Mouse (Mus musculus) granulocyte monocyte progenitor cell, adult 5-6 weeks (primary cell): ENCODE data around the gene Kifc5b. TPM values are rescaled to one million over a fixed set of nuclear protein-coding genes. Genes with fewer than 3 reads are reported as not detected.
"Not testable (repeated sequence)": the region's sequence is repeated elsewhere in the genome, so short reads cannot be mapped to it uniquely, and the experiment has no call there.

Experiments used
- ATAC-seq: replicated peaks from 2 replicates; pipeline ENCODE4 v1.8.0; 2016; ENCODE audit warnings: mild to moderate bottlenecking, moderate TSS enrichment, inconsistent platforms; ENCODE audit not compliant: poor library complexity, severe bottlenecking
- total RNA-seq, 2 experiments: library from RNA; stranded (forward) in 1 of 2; stranded (reverse) in 1 of 2; fragments of 200-712, 200-1000 nt in 1 of 2; fragments of >200 nt in 1 of 2; fragmentation: Nextera tagmentation in 1 of 2; gene quantifications; 2 replicates each; pipeline ENCODE4 v1.2.3; 2014 to 2017

The Kifc5b gene
- total RNA-seq, 2 experiments from 2014 or later: 6.2 to 8.7 TPM

GRCm38 (mm10) chr17:26917560-26917959 lies 669 bp downstream of the Kifc5b start:
- ATAC-seq: not testable (repeated sequence)

- no peak for ATAC-seq
Measured at GRCm38 (mm10) chr17:26918343-26918742, 1.5 kb downstream of the Kifc5b start.

DNA sequence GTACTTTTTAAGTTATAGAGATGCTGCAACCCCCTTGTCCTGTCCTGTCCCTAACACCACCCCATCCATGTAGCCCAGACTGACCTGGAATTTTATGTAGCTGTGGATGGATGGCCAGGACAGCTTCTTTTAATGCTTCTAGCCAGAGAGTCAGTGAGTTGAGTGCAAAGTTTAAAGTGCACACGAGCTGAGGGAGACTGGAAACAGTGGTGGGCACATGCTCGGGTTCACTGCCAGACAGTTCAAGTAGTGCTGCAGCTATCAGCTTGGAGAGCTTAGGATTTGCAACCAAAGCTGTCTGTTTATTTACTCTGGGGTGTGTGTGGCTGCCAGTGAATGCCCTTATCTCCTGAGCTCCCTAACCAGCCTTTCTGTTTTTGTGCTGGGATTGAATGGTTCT lies 2.6 kb downstream of the Kifc5b start:
- ATAC-seq: not testable (repeated sequence)

- not testable (repeated sequence) for ATAC-seq
Measured at GRCm38 (mm10) chr17:26922368-26922767, 5.5 kb downstream of the Kifc5b start.

- not testable (repeated sequence) for ATAC-seq
Measured at GRCm38 (mm10) chr17:26925414-26925813, 8.5 kb downstream of the Kifc5b start.

- peak; percentile 38; the same call in 1 of the 2 replicates for ATAC-seq
Measured at GRCm38 (mm10) chr17:26931795-26932194, 14.9 kb downstream of the Kifc5b start.

DNA sequence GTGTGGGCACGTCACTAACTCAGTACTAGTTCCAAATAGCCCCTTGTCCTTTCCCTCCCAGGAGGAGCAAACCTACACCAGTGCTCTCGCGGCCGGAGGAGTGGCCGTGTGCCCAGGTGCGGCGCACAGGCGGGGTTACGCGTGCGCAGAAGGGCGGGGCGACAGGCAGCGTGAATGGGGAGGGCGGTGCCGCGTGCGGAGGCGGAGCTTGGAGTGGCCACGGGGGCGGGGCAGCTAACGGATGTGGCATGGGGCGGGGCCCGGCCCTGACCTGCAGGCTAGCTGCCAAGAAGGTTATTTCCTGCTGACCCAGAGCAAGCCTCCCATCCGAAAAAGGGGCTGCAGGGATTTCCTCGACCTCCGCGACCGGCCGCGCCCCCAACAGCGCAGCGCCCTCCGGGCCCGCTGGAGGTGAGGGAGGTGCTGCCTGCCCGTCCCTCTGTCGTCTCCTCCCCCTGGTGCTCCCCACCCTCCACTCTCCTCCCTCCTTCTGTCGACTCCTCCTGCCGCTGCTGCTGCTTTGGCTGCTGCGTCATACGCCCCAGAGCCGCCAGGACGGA lies 16.0 kb downstream of the Kifc5b start, which contains the start of gene Phf1:
Gene Phf1 (plus strand): TSS at position 214 of the 560 bp plus-strand sequence.
- ATAC-seq: peak; percentile 93

- no peak; the same call in 1 of the 2 replicates for ATAC-seq
Measured at GRCm38 (mm10) chr17:26933419-26933818, 16.5 kb downstream of the Kifc5b start.

DNA sequence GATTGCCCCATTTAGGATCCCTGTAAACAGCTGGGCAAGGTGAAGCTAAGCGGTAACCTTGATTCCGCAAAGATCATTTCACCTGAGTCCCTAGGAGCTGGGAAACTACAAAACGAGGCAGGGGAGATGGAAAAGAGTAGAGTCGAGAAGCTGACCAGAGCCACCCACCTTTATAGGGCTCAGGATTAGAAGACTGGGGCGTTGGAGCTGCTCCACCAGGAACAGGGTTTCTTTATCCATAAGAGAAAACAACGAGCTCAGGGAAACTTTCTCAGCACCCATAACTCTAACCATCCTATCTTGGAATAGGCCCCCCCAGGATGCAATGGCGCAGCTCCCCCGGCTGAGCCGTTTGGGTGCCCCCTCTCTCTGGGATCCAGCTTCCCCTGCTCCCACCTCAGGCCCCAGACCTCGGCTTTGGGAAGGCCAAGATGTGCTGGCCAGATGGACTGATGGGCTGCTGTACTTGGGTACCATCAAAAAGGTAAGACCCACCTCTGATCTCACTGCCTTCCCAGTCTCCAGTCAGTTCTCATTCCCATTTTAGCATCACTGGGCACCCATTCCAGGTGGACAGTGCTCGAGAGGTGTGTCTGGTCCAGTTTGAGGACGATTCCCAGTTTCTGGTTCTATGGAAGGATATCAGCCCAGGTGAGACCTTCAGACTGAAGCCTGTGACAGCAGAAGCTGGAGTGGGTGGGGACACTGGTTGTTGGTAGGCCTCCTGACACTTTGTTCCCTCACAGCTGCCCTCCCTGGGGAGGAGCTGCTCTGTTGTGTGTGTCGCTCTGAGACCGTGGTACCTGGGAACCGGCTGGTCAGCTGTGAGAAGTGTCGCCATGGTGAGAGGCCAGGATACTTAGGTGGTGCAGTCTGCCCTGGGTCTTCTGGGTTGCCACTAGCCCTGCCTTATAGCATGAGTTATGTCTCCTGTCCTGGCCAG lies 17.3 kb downstream of the Kifc5b start:
- no peak for ATAC-seq

DNA sequence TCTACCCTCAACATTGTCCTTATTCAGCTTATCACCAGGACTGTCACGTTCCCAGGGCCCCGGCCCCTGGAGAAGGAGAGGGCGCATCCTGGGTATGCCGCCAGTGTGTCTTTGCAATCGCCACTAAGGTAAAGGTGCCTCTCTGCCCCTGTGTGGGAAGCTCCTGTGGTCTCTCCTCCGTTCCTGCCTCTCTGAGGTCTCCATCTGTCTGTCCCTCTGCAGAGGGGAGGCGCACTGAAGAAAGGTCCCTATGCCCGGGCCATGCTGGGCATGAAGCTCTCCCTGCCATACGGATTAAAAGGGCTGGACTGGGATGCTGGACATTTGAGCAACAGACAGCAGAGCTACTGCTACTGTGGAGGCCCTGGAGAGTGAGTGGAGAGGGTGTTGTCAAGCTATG lies 18.1 kb downstream of the Kifc5b start:
- ATAC-seq: no peak

DNA sequence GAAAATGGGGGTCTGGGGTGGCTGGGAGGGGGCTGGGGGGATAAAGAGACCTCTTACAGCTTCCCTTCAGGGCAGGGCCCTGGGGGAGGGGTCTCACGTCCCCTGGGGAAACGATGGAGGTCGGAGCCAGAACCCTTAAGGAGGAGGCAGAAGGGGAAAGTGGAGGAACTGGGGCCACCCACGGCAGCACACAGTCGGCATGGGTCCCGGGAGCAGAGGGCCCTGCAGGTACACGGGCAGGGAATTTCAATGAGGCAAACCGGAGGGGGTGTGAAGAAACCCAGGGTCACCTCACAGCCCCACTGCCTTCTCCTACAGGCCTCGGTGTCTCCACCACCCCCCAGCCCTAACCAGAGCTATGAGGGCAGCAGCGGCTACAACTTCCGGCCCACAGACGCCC lies 19.6 kb downstream of the Kifc5b start:
- ATAC-seq: no peak

GRCm38 (mm10) chr17:26936921-26937695 lies 20.2 kb downstream of the Kifc5b start:
- no peak for ATAC-seq

- ATAC-seq: no peak
Measured at GRCm38 (mm10) chr17:26937883-26938695, 21.2 kb downstream of the Kifc5b start.

DNA sequence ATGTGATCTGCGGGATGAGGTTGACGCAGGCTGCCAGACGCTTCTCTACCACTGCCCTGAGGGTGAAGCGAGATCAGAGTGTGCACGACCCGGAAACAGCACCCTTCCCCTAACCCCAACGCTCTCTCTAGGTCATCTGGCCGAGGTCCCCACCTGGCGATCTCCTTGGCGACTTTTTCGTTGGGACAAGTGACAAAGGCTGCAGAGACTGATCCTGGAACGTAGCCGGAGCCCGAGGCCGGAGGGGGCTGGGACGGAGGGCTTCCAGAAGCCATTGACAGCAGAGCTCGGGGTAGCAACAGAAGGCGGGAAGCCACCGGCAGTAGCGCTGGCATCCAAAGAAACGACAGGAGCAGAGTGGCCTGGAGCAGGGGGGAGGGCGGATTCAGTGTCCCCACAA lies 21.8 kb downstream of the Kifc5b start:
- no peak for ATAC-seq

GRCm38 (mm10) chr17:26939178-26939972 lies 22.5 kb downstream of the Kifc5b start, which contains the start of gene Cuta:
Cuta (minus strand) TSS chr17:26939569.
- peak; percentile 90 for ATAC-seq

GRCm38 (mm10) chr17:26939973-26940300 lies 23.0 kb downstream of the Kifc5b start:
- no peak for ATAC-seq

GRCm38 (mm10) chr17:26941031-26941789 lies 24.3 kb downstream of the Kifc5b start, which contains the start of gene Syngap1:
Syngap1 (plus strand) TSS chr17:26941253.
- no peak for ATAC-seq

DNA sequence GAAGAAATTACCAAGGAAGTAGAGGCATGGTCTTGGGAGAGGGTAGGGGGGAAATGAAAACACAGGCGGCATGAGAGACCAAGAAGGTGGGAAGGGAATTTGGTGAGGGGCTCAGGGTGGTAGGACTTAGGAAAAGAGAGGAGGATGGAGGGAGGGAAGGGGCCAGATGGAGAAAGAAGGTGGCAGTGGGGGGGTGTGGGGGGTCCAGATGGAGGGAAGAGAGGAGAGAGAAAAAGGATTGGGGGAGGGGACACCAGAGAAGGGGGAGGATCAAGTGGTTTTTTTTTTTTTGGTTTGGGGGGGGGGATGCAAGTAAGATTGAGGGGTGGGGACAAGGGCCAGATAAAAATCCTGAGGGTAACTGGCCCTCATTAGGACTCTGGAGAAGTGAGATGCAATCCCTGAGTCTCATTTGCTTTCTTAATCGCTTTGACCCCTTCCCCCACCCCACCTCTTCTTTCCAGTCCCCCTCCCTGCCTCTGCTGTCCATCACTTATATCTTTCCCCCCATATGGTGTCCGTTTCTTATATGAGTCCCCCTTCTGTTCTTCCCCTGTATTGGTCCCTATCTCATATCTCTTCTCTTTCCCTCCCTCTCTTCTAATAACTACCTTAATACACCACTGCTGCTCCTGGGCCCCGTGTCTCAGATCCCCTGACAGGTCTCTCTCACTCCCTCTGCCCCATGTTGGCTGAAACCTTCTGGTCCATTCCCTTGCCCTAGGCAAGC lies 25.1 kb downstream of the Kifc5b start:
- no peak for ATAC-seq
